Mouse (Mus musculus) E14TG2a.4 (cell line): ENCODE results near the gene Rps29.

ENCODE experiments used
- CTCF ChIP-seq: conservative IDR thresholded peaks from 2 replicates; pipeline ENCODE4 v1.5.1; 2014; ENCODE audit warnings: low read length
- NANOG ChIP-seq: IDR thresholded peaks from 2 replicates; pipeline ENCODE4 v1.6.1; 2014; ENCODE audit warnings: borderline replicate concordance, low read length, mixed read lengths

- no peak for TF ChIP-seq CTCF
- TF ChIP-seq NANOG = no peak
These were observed 45.3 kb upstream of the Rps29 start, which contains the start of gene Gm49384 for GRCm38 (mm10) chr12:69204052-69204833.
